ENCODE assay signal across 9 mouse cellular contexts in genomic region chr11:81096011-81096410, GRCm38 (mm10).
DNase-seq lines count a peak whose midpoint lies in the region; ATAC-seq and TF ChIP-seq lines count a peak whose summit lies in the region.
"Had no signal": no experiment of that assay in that cellular context is flagged by ENCODE, and none has a peak within 500 bp of the region (broad histone marks: within the 10 kb centered on the region; RNA-seq: fewer than 3 reads in every experiment).

No protein-coding gene starts in this region.

- no peaks in the 10 kb centered on the region for H3K36me3 ChIP-seq in midbrain, postnatal 0 days (ENCODE audit: insufficient read depth, low read length)
- no peaks in the 10 kb centered on the region for H3K36me3 ChIP-seq in midbrain, embryonic 15.5 days (replicated peaks)
- H3K36me3 ChIP-seq: lung, embryonic 15.5 days had no signal

- intact Hi-C loops in left cerebral cortex, postnatal 25 days (cut with DNase I), result loop anchor here (1.0 to 5.0 kb wide), 3 partner anchors 37 to 417 kb away; no protein-coding TSS in a partner anchor

- no peak overlapping the region for H3K27ac ChIP-seq in midbrain, postnatal 0 days (ENCODE audit: low read depth, low read length)
- no peak overlapping the region for H3K27ac ChIP-seq in midbrain, embryonic 15.5 days
- H3K27ac ChIP-seq: heart, adult 2 months; lung, embryonic 15.5 days had no signal

- 77% methylated on average over 6 of the region's 6 CpGs for WGBS in midbrain, postnatal 0 days
- WGBS in midbrain, embryonic 15.5 days, result 81% methylated on average over 6 of the region's 6 CpGs

- no peak overlapping the region for H3K4me2 ChIP-seq in midbrain, postnatal 0 days (ENCODE audit: low read depth, low read length, poor library complexity, severe bottlenecking)
- H3K4me2 ChIP-seq in midbrain, embryonic 15.5 days, result no peak overlapping the region
- H3K4me2 ChIP-seq: lung, embryonic 15.5 days had no signal

- no peak for TF ChIP-seq CTCF in midbrain, postnatal 0 days (IDR thresholded peaks at IDR 0.05)

- H3K4me3 ChIP-seq in midbrain, postnatal 0 days (ENCODE audit: low read depth, low read length), result no peak overlapping the region
- H3K4me3 ChIP-seq in midbrain, embryonic 15.5 days, result no peak overlapping the region
- H3K4me3 ChIP-seq: heart, adult 2 months; lung, embryonic 15.5 days had no signal

- no peak for ATAC-seq in midbrain, postnatal 0 days (ENCODE audit: low FRiP score)
- ATAC-seq in midbrain, embryonic 15.5 days (replicated peaks), result no peak

- peak; percentile 28 for DNase-seq in urinary bladder, adult 2 months (ENCODE audit: low spot score)
- no peak for DNase-seq in urinary bladder, postnatal 10 days (ENCODE audit: low spot score)
- DNase-seq in cerebellum, postnatal 25 days, result peak; percentile 80 to 87
- DNase-seq in left cerebral cortex, postnatal 25 days (ENCODE audit: low spot score in 2 of 2), result peak; percentile 71 to 95
- peak; percentile 17 for DNase-seq in testis, postnatal 14 days (ENCODE audit: low spot score)
- DNase-seq in midbrain, postnatal 0 days (ENCODE audit: low spot score), result no peak

- H3K9ac ChIP-seq in midbrain, postnatal 0 days (replicated peaks; ENCODE audit: low read length, poor library complexity, severe bottlenecking), result no peak overlapping the region
- H3K9ac ChIP-seq in midbrain, embryonic 15.5 days, result no peak overlapping the region
- H3K9ac ChIP-seq: lung, embryonic 15.5 days had no signal

- no peaks in the 10 kb centered on the region for H3K4me1 ChIP-seq in midbrain, postnatal 0 days (ENCODE audit: insufficient read depth, low read length)
- no peaks in the 10 kb centered on the region for H3K4me1 ChIP-seq in midbrain, embryonic 15.5 days
- H3K4me1 ChIP-seq: lung, embryonic 15.5 days had no signal

- no peaks in the 10 kb centered on the region for H3K9me3 ChIP-seq in midbrain, postnatal 0 days (ENCODE audit: low read length)
- no peaks in the 10 kb centered on the region for H3K9me3 ChIP-seq in midbrain, embryonic 15.5 days
- H3K9me3 ChIP-seq: lung, embryonic 15.5 days had no signal

- H3K27me3 ChIP-seq in midbrain, postnatal 0 days (ENCODE audit: insufficient read depth, low read length), result no peaks in the 10 kb centered on the region
- H3K27me3 ChIP-seq in midbrain, embryonic 15.5 days (replicated peaks), result no peaks in the 10 kb centered on the region
- H3K27me3 ChIP-seq: lung, embryonic 15.5 days had no signal

Comparison
In these comparisons a context has a peak if more than half of its experiments do, and no peak if none do; other contexts are left out.
1. DNase-seq: peak in urinary bladder, adult 2 months (single experiment), cerebellum, postnatal 25 days (2 of 2), left cerebral cortex, postnatal 25 days (2 of 2) and testis, postnatal 14 days (single experiment); none in urinary bladder, postnatal 10 days (single experiment) and midbrain, postnatal 0 days (single experiment).